Mouse (Mus musculus) intestine, embryonic 15.5 days (tissue): Measurements from ENCODE around the gene Sdccag8. TPM values are rescaled to one million over a fixed set of nuclear protein-coding genes. Genes with fewer than 3 reads are reported as not detected.

ENCODE experiments used
- ATAC-seq: fragments of 200-750 bp; cut with Nextera tagmentation; 2 replicates; pipeline ENCODE4 v1.8.0; 2017; ENCODE audit warnings: moderate TSS enrichment, moderate library complexity
- H3K27ac ChIP-seq: fragments of 300-500 bp; sonication (generic); 2 replicates; pipeline ENCODE4 v1.5.1; 2015; ENCODE audit warnings: mild to moderate bottlenecking, inconsistent platforms
- H3K27me3 ChIP-seq: fragments of 300-500 bp; sonication (generic); replicated peaks from 2 replicates; pipeline ENCODE4 v1.6.1; 2015; ENCODE audit warnings: inconsistent platforms
- H3K36me3 ChIP-seq: fragments of 300-500 bp; sonication (generic); 2 replicates; pipeline ENCODE4 v1.6.1; 2015; ENCODE audit warnings: inconsistent platforms
- H3K4me1 ChIP-seq: fragments of 300-500 bp; sonication (generic); replicated peaks from 2 replicates; pipeline ENCODE4 v1.6.1; 2015; ENCODE audit warnings: inconsistent platforms
- H3K4me2 ChIP-seq: fragments of 300-500 bp; sonication (generic); replicated peaks from 2 replicates; pipeline ENCODE4 v1.6.1; 2015; ENCODE audit warnings: mild to moderate bottlenecking, inconsistent platforms
- H3K4me3 ChIP-seq: fragments of 300-500 bp; sonication (generic); replicated peaks from 2 replicates; pipeline ENCODE4 v1.5.1; 2015; ENCODE audit warnings: inconsistent platforms
- H3K9ac ChIP-seq: fragments of 300-500 bp; sonication (generic); 2 replicates; pipeline ENCODE4 v1.6.1; 2015; ENCODE audit warnings: inconsistent platforms
- H3K9me3 ChIP-seq: fragments of 300-500 bp; sonication (generic); 2 replicates; pipeline ENCODE4 v1.6.1; 2016; ENCODE audit warnings: inconsistent platforms
- WGBS: fragments of 180-500 bp; shearing (Covaris S2); methylation state at CpG from one replicate; pipeline ENCODE4 v1.1.7; 2015; 5-methylcytosine and 5-hydroxymethylcytosine counted together
- polyA plus RNA-seq: library from polyadenylated mRNA; unstranded; fragments of >200 nt; fragmentation: Nextera tagmentation; extraction: Ambion mirVana; gene quantifications from 2 replicates; pipeline ENCODE4 v1.2.1, GENCODE M21; 2015

Gene Sdccag8
- polyA plus RNA-seq, 1 experiment from 2014 or later, result 23.9 TPM

DNA sequence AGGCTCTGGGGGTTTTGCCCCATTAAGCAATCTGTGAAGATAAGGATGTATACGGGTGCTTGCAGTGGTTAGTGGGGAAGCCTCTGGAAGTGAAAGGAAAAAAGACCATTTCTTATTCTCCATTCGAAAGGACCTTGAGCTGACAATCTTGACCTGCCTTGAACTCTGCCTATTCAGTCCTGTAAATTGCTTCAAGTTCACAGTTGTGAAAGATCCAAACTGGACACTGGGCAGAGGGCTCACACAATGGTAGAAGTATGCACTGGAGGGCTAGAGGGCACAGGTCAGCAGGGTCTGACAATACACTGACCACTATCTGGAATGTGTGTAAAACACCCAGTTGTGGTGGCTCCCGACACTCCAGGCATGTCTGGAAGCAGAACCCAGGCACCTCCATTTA, 198.3 kb downstream of the Sdccag8 start:
- WGBS, result 73% methylated on average over 3 of the region's 3 CpGs
- ATAC-seq, result no peak
- H3K4me2 ChIP-seq, result no peak overlapping the region

DNA sequence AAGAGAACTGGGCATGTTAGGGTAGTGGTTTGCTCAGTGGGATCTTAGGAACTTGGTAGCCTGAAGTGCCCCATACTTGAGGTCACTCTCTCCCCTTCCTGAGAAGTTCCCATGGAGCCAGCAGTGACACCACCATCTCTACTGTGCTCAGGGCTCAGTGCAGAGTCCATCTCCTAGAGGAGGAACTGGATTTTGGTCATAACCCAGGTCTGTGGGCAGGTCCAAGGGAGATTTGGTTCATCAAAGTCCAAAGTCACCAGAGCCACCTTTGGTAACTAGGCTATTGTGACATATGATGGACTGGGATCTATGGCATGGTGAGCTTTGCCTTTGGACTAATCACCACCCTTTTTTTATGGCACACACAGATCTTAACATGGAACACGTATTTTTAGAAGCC, 198.9 kb downstream of the Sdccag8 start:
- no peaks in the 10 kb centered on the region for H3K36me3 ChIP-seq
- WGBS, result 84% methylated on average over 1 of the region's 1 CpGs

More for the DNA sequence above, 198.3 kb downstream of the Sdccag8 start:
- H3K27ac ChIP-seq, result no peak overlapping the region
- no peak overlapping the region for H3K4me3 ChIP-seq
- H3K4me1 ChIP-seq, result peaks cover 7% of the 10 kb centered on the region; the same call in 1 of the 2 replicates
- H3K9me3 ChIP-seq, result no peaks in the 10 kb centered on the region
- no peaks in the 10 kb centered on the region for H3K36me3 ChIP-seq
- no peak overlapping the region for H3K9ac ChIP-seq
- H3K27me3 ChIP-seq, result no peaks in the 10 kb centered on the region

DNA sequence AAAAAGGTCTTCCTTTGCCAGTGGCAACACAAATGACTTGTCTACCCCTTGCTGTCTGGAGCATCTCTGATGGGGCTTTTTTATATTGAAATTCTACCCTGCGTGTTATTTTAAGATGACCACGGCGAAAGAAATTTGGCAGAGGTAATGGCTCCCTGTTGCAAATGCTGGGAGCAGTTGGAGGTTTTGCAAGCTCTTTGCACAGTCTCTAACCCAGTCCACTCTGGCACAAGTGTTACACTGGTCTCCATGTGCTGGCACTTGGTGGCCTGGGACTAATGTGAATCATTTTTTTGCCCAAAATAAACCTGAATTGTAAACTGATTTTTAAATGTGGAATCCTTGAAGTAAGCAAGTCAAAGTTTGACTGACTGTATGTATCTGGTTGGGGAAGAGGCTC, 199.3 kb downstream of the Sdccag8 start:
- Histone ChIP-seq H3K4me1 (peaks cover 7% of the 10 kb centered on the region; the same call in 1 of the 2 replicates), H3K27me3 (no peaks in the 10 kb centered on the region), H3K4me3 (no peak overlapping the region), H3K9ac (no peak overlapping the region), H3K9me3 (no peaks in the 10 kb centered on the region), H3K4me2 (no peak overlapping the region), H3K36me3 (no peaks in the 10 kb centered on the region), H3K27ac (no peak overlapping the region)
- 92% methylated on average over 3 of the region's 3 CpGs for WGBS
- no peak for ATAC-seq

More for the DNA sequence above, 198.9 kb downstream of the Sdccag8 start:
- Histone ChIP-seq H3K4me2 (no peak overlapping the region), H3K4me3 (no peak overlapping the region), H3K27me3 (no peaks in the 10 kb centered on the region), H3K27ac (no peak overlapping the region), H3K4me1 (peaks cover 7% of the 10 kb centered on the region; the same call in 1 of the 2 replicates), H3K9ac (no peak overlapping the region), H3K9me3 (no peaks in the 10 kb centered on the region)
- peak; percentile 64 for ATAC-seq

DNA sequence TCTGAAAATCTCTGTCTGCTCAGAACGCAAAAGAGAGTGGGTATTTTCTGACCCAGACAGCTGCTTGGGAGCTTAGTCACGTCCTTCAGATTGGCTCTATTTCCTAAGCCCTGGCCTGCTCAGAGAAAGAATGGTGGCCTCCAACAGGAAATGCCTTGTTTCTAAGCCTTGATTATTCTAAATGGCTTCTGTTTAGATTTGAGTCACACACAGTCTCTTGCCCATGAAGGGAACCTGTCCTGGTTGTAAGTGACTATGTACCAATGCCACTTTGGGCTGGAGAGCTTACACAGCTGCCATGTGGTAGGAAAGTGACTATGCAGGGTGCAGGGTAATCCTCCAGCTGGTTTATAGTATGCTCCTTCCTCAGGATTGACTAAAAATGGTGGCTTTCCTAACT, 199.9 kb downstream of the Sdccag8 start:
- Histone ChIP-seq H3K4me1 (peaks cover 7% of the 10 kb centered on the region; the same call in 1 of the 2 replicates), H3K4me2 (no peak overlapping the region), H3K27me3 (no peaks in the 10 kb centered on the region), H3K27ac (no peak overlapping the region), H3K9me3 (no peaks in the 10 kb centered on the region), H3K9ac (no peak overlapping the region), H3K4me3 (no peak overlapping the region), H3K36me3 (no peaks in the 10 kb centered on the region)
- no peak for ATAC-seq
- WGBS, result 42% methylated on average over 2 of the region's 2 CpGs

DNA sequence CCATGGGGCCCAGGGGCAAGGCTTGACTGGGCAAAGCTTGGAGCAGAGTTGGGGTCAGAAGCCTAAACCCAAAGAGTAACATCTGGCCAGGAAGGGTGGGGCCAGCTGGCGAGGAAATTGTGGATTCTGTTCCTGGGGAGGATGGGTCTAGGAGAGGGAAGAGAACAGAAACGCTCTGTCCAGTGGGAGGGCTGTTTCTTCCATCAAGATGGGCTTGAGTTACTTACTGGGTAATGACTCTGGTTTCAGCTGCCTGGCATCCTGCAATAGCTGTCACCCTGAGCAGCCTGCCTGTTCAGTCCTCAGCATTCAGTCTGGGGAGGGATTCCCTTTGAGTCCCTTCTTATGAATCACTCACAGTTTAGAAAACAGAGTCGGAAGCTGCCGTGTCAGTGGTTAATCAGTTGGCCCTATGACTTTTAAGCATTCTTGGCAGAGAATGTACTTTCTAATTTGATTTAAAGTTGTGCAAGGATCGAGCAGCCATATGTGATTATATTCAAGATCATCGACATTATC, 200.5 kb downstream of the Sdccag8 start:
- Histone ChIP-seq H3K27me3 (no peaks in the 10 kb centered on the region), H3K4me2 (no peak overlapping the region), H3K36me3 (no peaks in the 10 kb centered on the region), H3K4me3 (no peak overlapping the region), H3K9me3 (no peaks in the 10 kb centered on the region), H3K27ac (no peak overlapping the region; the same call in 1 of the 2 replicates), H3K9ac (no peak overlapping the region), H3K4me1 (peaks cover 7% of the 10 kb centered on the region; the same call in 1 of the 2 replicates)
- 59% methylated on average over 6 of the region's 6 CpGs for WGBS
- peak; percentile 22; the same call in 1 of the 2 replicates for ATAC-seq

DNA sequence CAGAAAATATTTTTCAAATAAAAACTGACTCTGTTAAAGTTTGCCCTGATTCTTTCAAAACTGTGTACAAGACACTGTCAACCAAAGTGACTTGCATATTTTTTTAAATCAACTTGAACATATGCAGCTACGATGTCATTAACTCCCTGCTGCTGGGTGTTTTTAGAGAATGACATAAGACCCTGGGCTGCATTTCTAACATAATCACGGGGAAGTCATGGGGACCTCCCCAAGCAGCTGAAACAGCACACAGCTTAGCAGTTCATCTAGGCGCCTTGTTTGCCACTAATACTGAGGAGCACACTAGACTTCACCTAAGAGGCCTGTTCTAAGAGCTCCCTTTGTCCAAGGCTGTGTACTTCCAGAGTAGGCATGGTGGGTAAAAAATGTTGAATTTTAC, 201.5 kb downstream of the Sdccag8 start:
- 49% methylated on average over 3 of the region's 3 CpGs for WGBS
- H3K27me3 ChIP-seq, result no peaks in the 10 kb centered on the region
- peaks cover 7% of the 10 kb centered on the region; the same call in 1 of the 2 replicates for H3K4me1 ChIP-seq
- no peaks in the 10 kb centered on the region for H3K9me3 ChIP-seq
- ATAC-seq, result no peak
- no peak overlapping the region for H3K4me2 ChIP-seq
- no peak overlapping the region for H3K4me3 ChIP-seq
- H3K36me3 ChIP-seq, result no peaks in the 10 kb centered on the region
- no peak overlapping the region for H3K27ac ChIP-seq
- H3K9ac ChIP-seq, result no peak overlapping the region

DNA sequence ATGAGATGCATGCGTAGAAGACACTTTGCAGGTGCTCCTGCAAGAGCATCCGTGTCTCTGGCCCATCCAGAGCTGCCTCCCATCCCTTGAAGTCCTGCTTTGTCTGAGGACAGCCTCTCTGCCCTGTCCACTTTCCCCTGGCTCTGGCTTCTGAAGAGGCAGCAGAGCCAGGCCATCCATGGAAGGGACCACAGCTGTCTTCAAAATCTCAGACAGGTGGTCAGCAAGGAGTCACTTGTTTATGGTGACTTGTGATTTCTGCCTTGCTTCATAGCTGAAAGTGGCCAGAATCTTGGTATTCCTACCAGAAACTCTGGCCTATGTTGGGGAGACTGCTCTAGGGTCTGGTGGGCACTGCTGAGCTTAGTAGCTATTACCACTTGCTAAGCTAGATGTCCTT, 202.3 kb downstream of the Sdccag8 start:
- Histone ChIP-seq H3K36me3 (no peaks in the 10 kb centered on the region), H3K9ac (no peak overlapping the region), H3K4me2 (no peak overlapping the region), H3K27ac (no peak overlapping the region), H3K9me3 (no peaks in the 10 kb centered on the region), H3K27me3 (no peaks in the 10 kb centered on the region), H3K4me3 (no peak overlapping the region), H3K4me1 (peaks cover 7% of the 10 kb centered on the region; the same call in 1 of the 2 replicates)
- no peak for ATAC-seq
- 77% methylated on average over 2 of the region's 2 CpGs for WGBS

DNA sequence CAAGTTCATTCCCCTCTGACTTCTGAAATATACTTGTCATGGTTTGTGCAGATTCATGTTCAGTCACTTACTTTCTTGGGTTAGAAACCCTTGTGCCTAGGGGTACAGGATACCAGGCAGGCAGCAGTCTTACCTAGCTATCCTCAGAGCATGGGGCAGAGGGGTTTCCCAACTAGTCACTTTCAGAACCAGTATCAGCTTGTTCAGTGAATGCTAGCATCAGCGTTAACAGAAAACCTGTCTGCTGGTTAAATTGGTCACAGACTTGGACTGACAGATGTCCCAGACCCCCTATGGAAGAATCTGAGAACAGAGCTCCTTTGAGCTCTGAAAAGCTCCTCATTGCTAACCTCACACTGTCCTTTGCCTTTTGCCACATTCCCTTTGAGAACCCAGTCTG, 204.3 kb downstream of the Sdccag8 start:
- no peaks in the 10 kb centered on the region for H3K36me3 ChIP-seq
- no peaks in the 10 kb centered on the region for H3K27me3 ChIP-seq
- H3K4me3 ChIP-seq, result no peak overlapping the region
- no peak overlapping the region for H3K27ac ChIP-seq
- peaks cover 7% of the 10 kb centered on the region; the same call in 1 of the 2 replicates for H3K4me1 ChIP-seq
- no peak overlapping the region for H3K4me2 ChIP-seq
- no peaks in the 10 kb centered on the region for H3K9me3 ChIP-seq
- 97% methylated on average over 1 of the region's 1 CpGs for WGBS
- no peak overlapping the region for H3K9ac ChIP-seq
- ATAC-seq, result no peak

DNA sequence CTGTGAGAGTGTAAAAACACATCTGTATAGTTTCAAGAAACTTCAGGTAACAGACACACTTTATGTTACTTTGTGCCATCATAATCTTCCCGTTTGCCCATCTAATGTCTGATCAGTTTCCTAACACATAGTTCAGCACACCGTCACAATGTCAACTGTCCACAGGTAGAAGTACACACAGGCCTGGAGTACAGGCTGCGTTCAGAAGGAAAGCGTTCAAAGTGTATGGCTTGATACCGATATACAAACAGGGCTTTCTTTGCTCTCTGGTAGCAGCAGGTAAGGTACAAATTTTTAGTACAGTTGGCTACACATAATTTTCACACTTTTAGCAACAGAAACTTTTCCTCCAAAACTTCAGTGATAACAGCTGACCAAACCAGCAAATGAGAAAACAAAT, 205.2 kb downstream of the Sdccag8 start:
- Histone ChIP-seq H3K4me2 (no peak overlapping the region), H3K4me1 (peaks cover 4% of the 10 kb centered on the region; the same call in 1 of the 2 replicates), H3K27ac (no peak overlapping the region), H3K9me3 (no peaks in the 10 kb centered on the region), H3K9ac (no peak overlapping the region), H3K27me3 (no peaks in the 10 kb centered on the region), H3K36me3 (no peaks in the 10 kb centered on the region), H3K4me3 (no peak overlapping the region)
- no peak for ATAC-seq
- WGBS, result 89% methylated on average over 5 of the region's 5 CpGs

DNA sequence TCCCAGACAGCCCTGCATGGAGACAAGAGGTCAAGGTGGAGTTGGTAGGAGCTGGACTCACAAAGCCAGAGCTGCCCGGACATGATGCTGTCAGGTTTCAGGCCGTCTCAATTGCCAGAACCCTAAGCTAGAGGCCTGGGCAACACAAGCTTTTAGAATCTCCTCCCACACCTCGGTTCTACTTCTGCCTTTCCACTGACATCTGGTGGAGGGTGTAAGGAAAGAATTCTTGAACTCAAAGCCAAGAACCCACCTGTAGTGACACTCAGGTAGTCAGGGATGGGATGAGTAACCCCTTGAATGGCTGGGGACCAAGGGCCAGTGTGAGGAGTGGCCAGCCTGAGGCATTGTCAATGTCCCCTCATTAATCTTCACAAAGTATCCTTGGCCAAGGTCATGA, 208.3 kb downstream of the Sdccag8 start:
- H3K27ac ChIP-seq, result no peak overlapping the region
- H3K9me3 ChIP-seq, result no peaks in the 10 kb centered on the region
- H3K4me2 ChIP-seq, result no peak overlapping the region
- no peaks in the 10 kb centered on the region for H3K36me3 ChIP-seq
- WGBS, result 62% methylated on average over 3 of the region's 3 CpGs
- no peak for ATAC-seq
- H3K4me3 ChIP-seq, result no peak overlapping the region
- no peaks in the 10 kb centered on the region for H3K27me3 ChIP-seq
- no peaks in the 10 kb centered on the region for H3K4me1 ChIP-seq
- H3K9ac ChIP-seq, result no peak overlapping the region

DNA sequence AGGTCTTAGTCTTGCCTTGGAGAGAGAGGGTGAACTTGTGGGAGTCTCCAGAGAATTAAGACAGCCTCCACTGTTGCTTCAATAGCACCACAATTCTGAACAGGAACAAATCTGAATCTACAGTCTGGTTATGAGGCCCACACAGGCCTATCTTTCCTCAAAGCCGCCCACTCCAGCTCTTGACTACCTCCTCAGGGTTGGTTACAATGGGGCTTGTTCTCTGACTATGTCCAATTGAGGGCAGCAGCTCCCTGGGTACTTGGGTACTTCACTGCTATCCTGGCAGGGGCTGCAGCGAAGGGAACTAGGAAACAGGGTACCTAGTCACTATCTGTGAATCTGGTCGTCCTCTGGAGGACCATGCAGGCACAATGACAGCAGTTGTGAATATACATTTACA, 213.2 kb downstream of the Sdccag8 start:
- Histone ChIP-seq H3K27ac (no peak overlapping the region), H3K9ac (no peak overlapping the region), H3K4me3 (no peak overlapping the region), H3K36me3 (no peaks in the 10 kb centered on the region), H3K27me3 (no peaks in the 10 kb centered on the region), H3K4me1 (no peaks in the 10 kb centered on the region), H3K4me2 (no peak overlapping the region), H3K9me3 (no peaks in the 10 kb centered on the region)
- ATAC-seq, result no peak
- WGBS, result 86% methylated on average over 3 of the region's 3 CpGs

DNA sequence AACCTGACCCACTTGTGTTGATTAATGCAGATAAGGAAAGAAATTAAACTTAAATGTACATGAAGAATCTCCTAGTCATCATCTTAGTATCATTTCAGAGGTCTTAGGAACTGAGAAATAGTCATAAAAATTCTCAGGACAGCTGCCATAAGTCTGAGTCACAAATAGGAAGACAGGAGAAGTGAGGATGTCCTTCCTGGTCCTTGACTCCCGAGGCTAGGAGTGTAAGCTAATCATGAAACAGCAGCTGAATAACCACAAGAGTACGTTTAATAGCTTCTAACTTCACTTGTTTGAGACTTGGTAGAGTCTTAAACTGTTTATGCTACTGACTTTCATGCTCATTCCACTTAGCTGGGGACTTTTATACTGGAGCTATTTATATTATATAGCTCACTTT, 214.6 kb downstream of the Sdccag8 start:
- no peaks in the 10 kb centered on the region for H3K9me3 ChIP-seq
- H3K36me3 ChIP-seq, result no peaks in the 10 kb centered on the region
- H3K27ac ChIP-seq, result no peak overlapping the region
- H3K4me2 ChIP-seq, result no peak overlapping the region
- WGBS, result 57% methylated on average over 2 of the region's 2 CpGs
- no peaks in the 10 kb centered on the region for H3K4me1 ChIP-seq
- no peak overlapping the region for H3K4me3 ChIP-seq
- H3K27me3 ChIP-seq, result no peaks in the 10 kb centered on the region
- H3K9ac ChIP-seq, result no peak overlapping the region
- ATAC-seq, result no peak

DNA sequence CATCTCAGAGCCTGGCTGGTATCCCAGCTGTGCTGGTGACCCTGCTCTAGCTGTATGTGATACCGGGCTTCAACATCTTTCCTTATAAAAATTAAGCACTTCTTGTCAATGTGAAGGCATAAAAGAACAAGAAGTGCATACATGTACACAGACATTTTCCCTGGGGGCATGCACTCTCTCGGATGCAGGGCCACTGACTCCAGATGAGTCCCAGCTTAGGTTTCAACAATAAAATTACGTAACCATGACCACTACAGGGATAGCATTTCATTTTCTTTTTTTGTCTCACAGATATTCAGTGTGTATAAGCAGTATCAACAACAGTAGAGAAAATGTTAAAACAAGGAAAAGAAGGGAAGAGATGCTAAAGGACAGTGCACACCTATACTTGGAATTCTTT, 216.2 kb downstream of the Sdccag8 start:
- Histone ChIP-seq H3K27ac (no peak overlapping the region), H3K9ac (no peak overlapping the region)

More for the DNA sequence above, 216.2 kb downstream of the Sdccag8 start:
- no peak for ATAC-seq
- Histone ChIP-seq H3K4me3 (no peak overlapping the region), H3K36me3 (no peaks in the 10 kb centered on the region), H3K27me3 (no peaks in the 10 kb centered on the region), H3K9me3 (no peaks in the 10 kb centered on the region), H3K4me1 (no peaks in the 10 kb centered on the region), H3K4me2 (no peak overlapping the region)
- 86% methylated on average over 3 of the region's 3 CpGs for WGBS
